Mouse (Mus musculus) lung, embryonic 15.5 days (tissue): Measurements from ENCODE around the gene Etv5. TPM values are rescaled to one million over a fixed set of nuclear protein-coding genes. Genes with fewer than 3 reads are reported as not detected.

Source experiments
- ATAC-seq: fragments of 200-750 bp; cut with Nextera tagmentation; 2 replicates; pipeline ENCODE4 v1.8.0; 2017; ENCODE audit warnings: moderate number of reproducible peaks, borderline replicate concordance; ENCODE audit not compliant: low FRiP score, low TSS enrichment; ENCODE audit errors: extremely low read depth
- H3K27ac ChIP-seq: fragments of 300-500 bp; sonication (generic); 2 replicates; pipeline ENCODE4 v1.5.1; 2015; ENCODE audit warnings: moderate library complexity, mild to moderate bottlenecking, inconsistent platforms
- H3K27me3 ChIP-seq: fragments of 300-500 bp; sonication (generic); 2 replicates; pipeline ENCODE4 v1.6.1; 2015; ENCODE audit warnings: inconsistent platforms
- H3K36me3 ChIP-seq: fragments of 300-500 bp; sonication (generic); 2 replicates; pipeline ENCODE4 v1.6.1; 2015; ENCODE audit warnings: inconsistent platforms
- H3K4me1 ChIP-seq: fragments of 300-500 bp; sonication (generic); 2 replicates; pipeline ENCODE4 v1.6.1; 2015; ENCODE audit warnings: inconsistent platforms
- H3K4me2 ChIP-seq: fragments of 300-500 bp; sonication (generic); 2 replicates; pipeline ENCODE4 v1.6.1; 2015; ENCODE audit warnings: inconsistent platforms, mild to moderate bottlenecking, moderate library complexity
- H3K4me3 ChIP-seq: fragments of 300-500 bp; sonication (generic); 2 replicates; pipeline ENCODE4 v1.5.1; 2015; ENCODE audit warnings: mild to moderate bottlenecking, inconsistent platforms
- H3K9ac ChIP-seq: fragments of 300-500 bp; sonication (generic); 2 replicates; pipeline ENCODE4 v1.6.1; 2015; ENCODE audit warnings: inconsistent platforms
- H3K9me3 ChIP-seq: fragments of 300-500 bp; sonication (generic); 2 replicates; pipeline ENCODE4 v1.6.1; 2016; ENCODE audit warnings: inconsistent platforms
- WGBS: fragments of 180-500 bp; shearing (Covaris S2); methylation state at CpG from one replicate; pipeline ENCODE4 v1.1.7; 2015; 5-methylcytosine and 5-hydroxymethylcytosine counted together
- polyA plus RNA-seq: library from polyadenylated mRNA; unstranded; fragments of >200 nt; fragmentation: Nextera tagmentation; extraction: Ambion mirVana; gene quantifications from 2 replicates; pipeline ENCODE4 v1.2.1, GENCODE M21; 2015

The Etv5 gene
- 167 TPM in 2 replicates for polyA plus RNA-seq

DNA sequence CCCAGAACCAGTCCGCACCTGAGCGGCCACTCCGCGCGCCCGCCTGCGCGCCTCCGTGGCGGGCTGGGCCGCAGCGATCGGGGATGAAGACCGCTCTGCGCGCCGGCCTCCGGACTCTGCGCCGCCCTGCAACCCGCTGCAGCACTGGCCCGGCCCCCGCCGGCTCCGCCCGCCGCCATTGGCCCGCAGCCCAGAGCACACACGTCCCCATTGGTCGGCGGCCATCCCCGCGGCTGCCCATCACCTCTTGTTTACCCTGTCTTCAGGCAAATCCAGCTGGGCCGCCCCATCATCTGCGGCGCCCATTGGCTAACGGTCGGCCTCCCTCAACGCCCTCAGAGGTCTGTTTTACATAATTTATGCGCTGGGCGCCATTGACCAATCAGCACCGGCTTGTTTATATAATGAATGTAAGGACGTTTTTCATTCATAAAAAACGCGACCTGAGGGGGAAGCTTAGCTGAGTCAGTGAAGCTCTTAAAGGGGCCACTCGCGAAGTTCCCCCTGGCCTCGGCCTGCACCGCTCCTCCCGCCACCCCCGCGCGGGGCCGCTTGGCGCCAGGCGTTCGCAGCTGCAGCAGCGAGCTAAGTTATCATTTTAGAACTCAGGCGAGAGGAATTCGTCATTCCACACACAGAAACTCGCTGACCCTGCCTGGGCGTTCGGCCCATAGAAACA, at the start of gene Etv5:
TSS of gene Etv5 (minus strand) at position 221 of the 679 bp plus-strand sequence.
- no peaks in the 10 kb centered on the region for H3K27me3 ChIP-seq
- peak within 1 kb of the TSS; percentile 74 for H3K4me3 ChIP-seq
- ATAC-seq: peak; percentile 98
- H3K9ac ChIP-seq: peak within 1 kb of the TSS; percentile 67
- no peaks in the 10 kb centered on the region for H3K9me3 ChIP-seq
- H3K4me1 ChIP-seq: peaks cover 38% of the 10 kb centered on the region
- peak within 1 kb of the TSS; percentile 95 for H3K4me2 ChIP-seq
- H3K36me3 ChIP-seq: no peaks in the 10 kb centered on the region
- WGBS: 0% methylated on average over 63 of the region's 63 CpGs
- peak within 1 kb of the TSS; percentile 91 for H3K27ac ChIP-seq

DNA sequence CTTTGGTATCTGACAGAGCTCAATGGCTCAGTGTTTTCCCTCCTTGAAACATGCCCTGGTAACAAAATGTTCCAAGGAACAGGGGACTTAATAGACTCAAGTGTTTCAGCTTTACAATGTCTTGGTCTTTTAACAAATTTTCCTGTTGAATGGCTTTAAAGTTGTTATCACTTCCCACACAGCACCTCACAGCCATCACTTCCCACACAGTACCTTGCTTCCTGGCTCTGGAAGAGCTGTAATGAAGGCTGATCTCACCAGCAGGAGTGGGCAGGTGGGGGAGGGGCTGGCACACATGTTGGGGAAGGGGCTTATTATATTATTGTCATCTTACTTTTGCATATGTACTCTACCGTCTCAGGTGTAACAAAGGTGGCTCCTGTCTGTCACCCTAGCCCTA, 44.4 kb upstream of the Etv5 start:
- no peaks in the 10 kb centered on the region for H3K36me3 ChIP-seq
- WGBS: 67% methylated on average over 1 of the region's 1 CpGs

DNA sequence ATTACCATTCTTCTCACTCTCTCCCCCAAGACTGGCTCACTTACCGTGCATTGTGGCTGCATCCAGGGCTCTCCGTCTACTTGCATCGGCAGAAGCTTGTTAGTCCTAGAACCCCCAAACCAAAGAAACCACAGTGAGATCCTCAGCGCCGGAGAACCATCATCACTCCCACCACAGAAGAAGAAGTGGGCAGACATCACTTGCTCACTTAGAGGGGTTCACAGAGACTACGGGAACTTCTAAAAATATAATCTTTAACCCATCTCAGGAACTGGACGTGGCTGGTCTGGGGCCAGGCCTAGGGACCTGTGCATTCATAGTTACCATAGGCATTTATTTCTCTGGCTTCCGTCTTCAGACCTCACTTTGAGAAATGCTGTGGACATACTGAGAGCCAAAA, 39.8 kb upstream of the Etv5 start:
- Histone ChIP-seq H3K27me3 (no peaks in the 10 kb centered on the region), H3K9me3 (no peaks in the 10 kb centered on the region), H3K4me1 (no peaks in the 10 kb centered on the region), H3K27ac (no peak overlapping the region), H3K4me3 (no peak overlapping the region), H3K4me2 (no peak overlapping the region), H3K9ac (no peak overlapping the region), H3K36me3 (no peaks in the 10 kb centered on the region)
- no peak for ATAC-seq
- WGBS: 89% methylated on average over 8 of the region's 8 CpGs

More for the DNA sequence above, 44.4 kb upstream of the Etv5 start:
- Histone ChIP-seq H3K4me3 (no peak overlapping the region), H3K4me2 (no peak overlapping the region), H3K9me3 (no peaks in the 10 kb centered on the region), H3K27ac (no peak overlapping the region), H3K27me3 (no peaks in the 10 kb centered on the region), H3K9ac (no peak overlapping the region), H3K4me1 (no peaks in the 10 kb centered on the region)
- no peak for ATAC-seq

DNA sequence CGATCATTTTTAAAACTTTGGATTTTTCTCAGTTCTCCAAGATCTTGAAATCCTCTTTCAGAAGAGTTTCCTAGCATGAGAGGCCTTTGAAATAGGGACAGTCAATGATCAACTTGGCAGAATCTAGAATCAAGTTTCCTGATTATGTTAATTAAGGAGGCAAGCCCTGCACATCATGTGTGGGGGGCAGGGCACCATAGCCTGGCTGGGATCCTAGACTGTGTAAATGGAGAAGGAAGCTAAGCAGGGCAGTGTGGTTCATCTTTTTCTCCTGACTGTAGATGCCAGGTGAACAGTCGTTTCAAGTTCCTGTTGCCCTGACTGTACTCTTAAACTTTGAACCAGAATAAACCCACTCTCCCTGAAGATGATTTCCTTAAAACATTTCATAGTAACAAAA, 32.2 kb upstream of the Etv5 start:
- H3K9me3 ChIP-seq: no peaks in the 10 kb centered on the region
- no peak overlapping the region for H3K9ac ChIP-seq
- H3K4me2 ChIP-seq: no peak overlapping the region
- H3K27me3 ChIP-seq: no peaks in the 10 kb centered on the region
- WGBS: 68% methylated on average over 2 of the region's 2 CpGs
- H3K27ac ChIP-seq: no peak overlapping the region
- H3K4me3 ChIP-seq: no peak overlapping the region
- ATAC-seq: no peak
- H3K36me3 ChIP-seq: no peaks in the 10 kb centered on the region
- peaks cover 15% of the 10 kb centered on the region for H3K4me1 ChIP-seq

DNA sequence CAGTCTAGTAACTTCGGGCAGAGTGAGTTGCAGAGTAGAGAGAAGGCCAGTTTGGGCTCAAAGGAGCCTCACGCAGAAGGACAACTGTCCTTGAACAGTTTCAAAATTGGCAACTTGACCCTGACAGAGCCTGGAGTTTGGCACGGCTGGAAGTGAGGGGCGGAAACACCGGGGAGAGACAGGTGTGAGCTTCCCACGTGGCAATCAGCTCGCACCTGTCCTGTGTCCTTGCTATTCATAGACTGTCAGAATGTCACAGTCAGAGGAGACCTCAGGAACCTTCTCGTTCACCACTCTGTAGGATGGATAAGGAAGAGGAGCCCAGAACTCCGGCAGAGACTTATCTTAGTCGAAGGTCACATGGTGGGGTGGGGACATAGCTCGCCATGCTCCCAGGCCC, 29.9 kb upstream of the Etv5 start:
- Histone ChIP-seq H3K27me3 (no peaks in the 10 kb centered on the region), H3K36me3 (no peaks in the 10 kb centered on the region), H3K4me3 (no peak overlapping the region), H3K4me2 (no peak overlapping the region), H3K9ac (no peak overlapping the region), H3K27ac (no peak overlapping the region), H3K4me1 (peaks cover 17% of the 10 kb centered on the region), H3K9me3 (no peaks in the 10 kb centered on the region)
- ATAC-seq: no peak
- 65% methylated on average over 11 of the region's 11 CpGs for WGBS

DNA sequence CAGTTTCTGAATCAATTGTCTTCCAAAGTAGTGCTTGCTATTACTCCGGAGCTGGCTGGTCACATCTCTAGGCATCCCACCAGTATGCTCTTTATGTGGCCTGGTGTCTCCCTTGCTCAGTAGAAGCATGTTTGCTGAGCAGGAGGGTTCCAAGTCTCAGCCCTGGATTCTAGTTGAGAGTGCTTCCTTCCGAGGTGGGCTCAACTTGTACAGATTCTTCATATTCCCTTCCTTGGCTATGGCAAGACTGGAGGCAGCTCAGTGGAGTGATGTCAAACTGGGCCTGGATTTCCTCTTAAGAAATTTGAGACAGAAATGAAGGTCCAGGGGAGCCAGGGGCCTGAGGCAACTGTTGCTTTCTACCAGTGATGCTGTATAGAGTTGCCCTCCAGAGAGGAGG, 27.6 kb upstream of the Etv5 start:
- no peaks in the 10 kb centered on the region for H3K9me3 ChIP-seq
- H3K4me3 ChIP-seq: no peak overlapping the region
- H3K4me1 ChIP-seq: peaks cover 17% of the 10 kb centered on the region
- no peak for ATAC-seq
- no peaks in the 10 kb centered on the region for H3K36me3 ChIP-seq
- no peak overlapping the region for H3K9ac ChIP-seq
- H3K4me2 ChIP-seq: no peak overlapping the region
- 74% methylated on average over 2 of the region's 2 CpGs for WGBS
- no peak overlapping the region for H3K27ac ChIP-seq
- H3K27me3 ChIP-seq: no peaks in the 10 kb centered on the region

DNA sequence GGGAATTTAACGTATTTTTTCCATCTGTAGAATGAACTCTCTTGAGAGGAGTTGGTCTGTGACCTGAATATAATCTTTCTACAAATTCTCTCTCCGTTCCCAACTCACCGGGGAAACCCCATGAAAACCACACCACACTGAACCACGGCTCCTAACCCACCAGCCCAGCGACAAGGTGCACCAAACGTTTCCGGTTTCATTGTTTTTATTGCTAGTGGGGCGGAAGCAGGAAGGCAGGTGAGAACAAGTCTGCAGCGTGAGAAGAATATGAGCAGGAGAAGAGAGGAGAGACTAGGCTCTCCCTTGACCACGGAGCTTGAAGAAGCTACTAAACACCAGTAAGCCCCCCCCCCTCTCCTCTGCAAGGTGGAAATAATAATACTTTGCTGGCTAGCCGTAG, 26.9 kb upstream of the Etv5 start:
- no peak overlapping the region for H3K9ac ChIP-seq
- no peaks in the 10 kb centered on the region for H3K27me3 ChIP-seq
- peaks cover 17% of the 10 kb centered on the region for H3K4me1 ChIP-seq
- no peaks in the 10 kb centered on the region for H3K36me3 ChIP-seq
- H3K27ac ChIP-seq: no peak overlapping the region
- no peak overlapping the region for H3K4me2 ChIP-seq
- H3K4me3 ChIP-seq: no peak overlapping the region
- ATAC-seq: no peak
- 69% methylated on average over 11 of the region's 11 CpGs for WGBS
- H3K9me3 ChIP-seq: no peaks in the 10 kb centered on the region

DNA sequence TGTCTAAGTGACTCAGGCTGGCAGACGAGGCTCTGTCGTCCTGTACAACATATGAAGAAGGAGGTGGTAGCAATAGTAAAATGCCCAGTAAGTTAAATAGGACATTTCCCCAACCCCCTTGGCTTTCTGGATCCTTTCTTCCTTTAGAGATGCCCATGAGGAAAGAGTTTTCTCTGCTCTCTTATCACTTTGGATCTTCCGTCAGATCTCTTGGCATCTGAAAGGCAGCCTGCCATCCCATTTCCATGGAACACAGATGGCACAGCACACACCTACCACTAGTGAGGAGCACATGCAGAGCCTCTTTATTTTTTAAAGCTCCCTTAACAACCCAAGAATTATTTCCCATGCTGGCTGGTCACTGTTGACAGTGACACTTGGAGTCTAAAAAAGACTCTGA, 22.7 kb upstream of the Etv5 start:
- ATAC-seq: no peak
- no peak overlapping the region for H3K4me2 ChIP-seq
- 81% methylated on average over 3 of the region's 3 CpGs for WGBS

DNA sequence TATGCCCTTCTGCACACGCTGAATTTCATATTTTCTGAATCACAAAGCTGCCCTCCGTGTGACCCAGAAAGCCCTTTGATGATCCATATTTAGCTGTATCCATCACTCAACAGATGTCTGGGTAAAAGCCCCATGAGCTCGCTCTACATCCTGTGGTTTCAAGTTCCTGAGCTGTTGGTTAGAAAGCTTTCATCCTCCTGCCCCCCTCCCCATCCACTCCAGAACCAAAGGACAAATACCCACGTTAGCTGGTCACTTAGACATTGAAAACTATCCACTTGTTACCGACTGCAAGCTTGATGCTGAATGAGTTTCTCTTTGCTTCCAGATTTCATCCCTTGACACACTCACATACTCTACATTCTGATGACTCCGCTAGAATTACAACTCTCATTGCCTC, 22.2 kb upstream of the Etv5 start:
- 26% methylated on average over 6 of the region's 6 CpGs for WGBS
- H3K4me1 ChIP-seq: peaks cover 6% of the 10 kb centered on the region

More for the DNA sequence above, 22.7 kb upstream of the Etv5 start:
- no peaks in the 10 kb centered on the region for H3K36me3 ChIP-seq
- no peaks in the 10 kb centered on the region for H3K27me3 ChIP-seq
- peaks cover 3% of the 10 kb centered on the region; the same call in 1 of the 2 replicates for H3K4me1 ChIP-seq
- no peak overlapping the region for H3K4me3 ChIP-seq
- no peak overlapping the region for H3K9ac ChIP-seq
- H3K27ac ChIP-seq: no peak overlapping the region
- H3K9me3 ChIP-seq: no peaks in the 10 kb centered on the region

DNA sequence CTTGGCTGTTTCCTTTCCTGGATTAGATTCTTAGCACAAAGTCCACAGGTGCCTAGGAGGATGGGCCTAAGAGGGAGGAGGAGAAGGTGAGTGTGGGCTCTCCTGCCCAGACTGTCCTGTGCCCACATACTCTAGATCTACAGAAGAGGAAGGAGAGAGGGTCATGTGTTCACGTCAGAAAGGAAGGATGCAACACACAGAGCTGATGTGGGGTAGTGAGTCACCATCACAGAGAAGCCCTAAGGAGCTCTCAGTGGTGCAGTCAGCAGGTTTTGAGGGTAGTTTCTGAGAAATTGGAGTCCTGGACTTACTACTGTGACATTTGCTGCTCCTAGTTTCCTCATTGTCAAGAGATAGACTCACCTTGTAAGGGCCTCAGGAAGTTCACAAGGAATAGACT, 21.4 kb upstream of the Etv5 start:
- Histone ChIP-seq H3K36me3 (no peaks in the 10 kb centered on the region), H3K9ac (no peak overlapping the region), H3K9me3 (no peaks in the 10 kb centered on the region), H3K27ac (no peak overlapping the region), H3K4me3 (no peak overlapping the region), H3K4me2 (no peak overlapping the region), H3K27me3 (no peaks in the 10 kb centered on the region), H3K4me1 (peaks cover 10% of the 10 kb centered on the region)
- no peak for ATAC-seq
- 71% methylated on average over 1 of the region's 1 CpGs for WGBS

More for the DNA sequence above, 22.2 kb upstream of the Etv5 start:
- Histone ChIP-seq H3K9me3 (no peaks in the 10 kb centered on the region), H3K4me2 (no peak overlapping the region), H3K36me3 (no peaks in the 10 kb centered on the region), H3K9ac (no peak overlapping the region), H3K4me3 (no peak overlapping the region), H3K27ac (no peak overlapping the region), H3K27me3 (no peaks in the 10 kb centered on the region)
- ATAC-seq: no peak

DNA sequence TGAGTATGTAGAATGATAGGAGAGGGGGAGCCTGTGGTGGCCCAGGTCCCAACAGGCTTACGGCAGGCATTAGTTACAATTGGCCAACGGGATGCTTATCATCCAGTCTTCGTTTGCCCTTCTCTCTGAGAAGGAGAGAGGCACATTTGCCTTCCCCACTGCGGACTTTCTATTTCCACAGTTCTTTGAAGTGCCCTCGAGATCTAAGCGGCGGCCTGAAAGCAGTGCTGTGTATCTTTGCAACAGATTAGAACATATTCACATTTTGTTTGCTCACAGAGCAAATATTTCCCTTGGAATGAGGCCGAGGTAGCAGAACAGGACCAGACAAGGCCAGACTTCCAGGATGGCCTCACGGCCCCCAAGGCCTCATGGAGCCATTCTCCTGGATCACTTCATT, 12.6 kb upstream of the Etv5 start:
- Histone ChIP-seq H3K4me1 (peaks cover 33% of the 10 kb centered on the region), H3K9me3 (no peaks in the 10 kb centered on the region), H3K4me3 (no peak overlapping the region), H3K9ac (no peak overlapping the region), H3K36me3 (no peaks in the 10 kb centered on the region), H3K27ac (peak overlapping the region; percentile 69), H3K4me2 (no peak overlapping the region), H3K27me3 (no peaks in the 10 kb centered on the region)
- WGBS: 44% methylated on average over 9 of the region's 9 CpGs
- peak; percentile 46 for ATAC-seq

DNA sequence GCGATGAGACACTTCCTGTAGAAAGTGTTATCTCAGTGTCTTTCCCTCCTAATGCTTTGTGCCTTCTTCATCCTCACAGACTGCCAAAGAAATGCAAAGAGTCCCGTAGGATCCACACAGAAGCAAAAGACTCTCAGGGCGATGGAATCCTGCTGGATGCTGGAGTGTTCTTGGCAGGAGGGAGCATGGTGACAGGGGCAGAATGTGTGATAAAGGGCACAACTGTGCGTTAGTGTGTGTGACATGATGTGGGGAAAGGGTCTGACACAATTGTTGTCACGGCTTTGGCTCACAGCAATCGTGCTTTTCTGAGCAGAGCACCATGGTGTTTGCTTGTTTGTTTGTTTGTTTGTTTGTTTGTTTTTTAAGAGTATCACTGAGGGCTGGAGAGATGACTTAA, 8.6 kb upstream of the Etv5 start:
- Histone ChIP-seq H3K27me3 (no peaks in the 10 kb centered on the region), H3K9me3 (no peaks in the 10 kb centered on the region), H3K9ac (no peak overlapping the region), H3K4me2 (no peak overlapping the region), H3K27ac (no peak overlapping the region), H3K4me3 (no peak overlapping the region), H3K36me3 (no peaks in the 10 kb centered on the region), H3K4me1 (peaks cover 39% of the 10 kb centered on the region)
- ATAC-seq: no peak
- WGBS: 45% methylated on average over 6 of the region's 6 CpGs

DNA sequence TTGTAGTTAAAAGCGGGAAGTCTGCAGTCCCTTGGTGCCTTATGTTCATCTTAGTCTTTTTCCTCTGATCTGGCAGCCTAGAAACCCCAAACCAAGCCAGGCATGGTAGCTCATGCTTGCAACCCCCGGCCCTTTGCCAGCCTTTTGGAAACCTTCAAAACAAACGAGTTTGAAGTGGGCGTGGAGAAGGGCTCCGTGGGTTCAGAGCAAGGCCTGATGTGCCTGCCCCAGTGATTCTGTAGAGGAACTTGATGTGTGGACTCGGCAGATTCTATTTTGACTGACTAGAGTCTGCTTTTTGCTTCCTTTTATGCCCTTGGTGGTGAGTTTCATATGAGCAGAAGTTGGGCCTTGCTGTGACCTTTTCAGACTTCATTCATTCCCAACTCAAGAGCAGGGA, 5.3 kb upstream of the Etv5 start:
- Histone ChIP-seq H3K36me3 (no peaks in the 10 kb centered on the region), H3K27me3 (no peaks in the 10 kb centered on the region), H3K9me3 (no peaks in the 10 kb centered on the region), H3K9ac (no peak overlapping the region), H3K4me1 (peaks cover 42% of the 10 kb centered on the region), H3K4me2 (no peak overlapping the region), H3K27ac (0 out of 2 replicates have a peak overlapping the region, but pooled peaks have one; percentile 8), H3K4me3 (no peak overlapping the region)
- no peak for ATAC-seq
- 50% methylated on average over 6 of the region's 6 CpGs for WGBS
